Mouse (Mus musculus): Measurements from ENCODE around the gene Amy2a2. TPM values are rescaled to one million over a fixed set of nuclear protein-coding genes. Genes with fewer than 3 reads are reported as not detected.
"Not testable (repeated sequence)": the region's sequence is repeated elsewhere in the genome, so short reads cannot be mapped to it uniquely, and the experiment has no call there.

The Amy2a2 gene
- total RNA-seq (2021) = not detected
- polyA plus RNA-seq (2012; rRNA removed) = not detected in 2 replicates
- long read RNA-seq = 0 reads

GRCm38 (mm10) chr3:113356558-113356957 lies at the start of gene Amy2a2:
Gene Amy2a2, minus strand, starts transcription at chr3:113356658.
- DNase-seq; H3K36me3 ChIP-seq (ENCODE audit: control insufficient read depth, insufficient read depth, low read length); H3K27me3 ChIP-seq (ENCODE audit: control insufficient read depth, insufficient read depth, low read length); H3K79me2 ChIP-seq (replicated peaks; ENCODE audit: control insufficient read depth, insufficient read depth, low read length); H3K9ac ChIP-seq (ENCODE audit: low read depth, low read length); H3K4me3 ChIP-seq; H3K27ac ChIP-seq; H3K4me1 ChIP-seq (ENCODE audit: control insufficient read depth, insufficient read depth, low read length); intact Hi-C loops (cut with DNase I): not testable (repeated sequence)
- WGBS = no CpG with 5 or more reads among the region's 4 CpGs

- H3K36me3 ChIP-seq (ENCODE audit: control insufficient read depth, insufficient read depth, low read length); H3K9ac ChIP-seq (ENCODE audit: low read depth, low read length); H3K4me3 ChIP-seq; H3K27ac ChIP-seq; H3K27me3 ChIP-seq (ENCODE audit: control insufficient read depth, insufficient read depth, low read length); H3K4me1 ChIP-seq (ENCODE audit: control insufficient read depth, insufficient read depth, low read length); intact Hi-C loops (cut with DNase I); DNase-seq; H3K79me2 ChIP-seq (replicated peaks; ENCODE audit: control insufficient read depth, insufficient read depth, low read length): not testable (repeated sequence)
Measured at GRCm38 (mm10) chr3:113345484-113345883, 11.0 kb downstream of the Amy2a2 start.

- H3K79me2 ChIP-seq (replicated peaks; ENCODE audit: control insufficient read depth, insufficient read depth, low read length); DNase-seq; H3K9ac ChIP-seq (ENCODE audit: low read depth, low read length); H3K27ac ChIP-seq; H3K4me3 ChIP-seq; H3K36me3 ChIP-seq (ENCODE audit: control insufficient read depth, insufficient read depth, low read length); H3K4me1 ChIP-seq (ENCODE audit: control insufficient read depth, insufficient read depth, low read length); intact Hi-C loops (cut with DNase I); H3K27me3 ChIP-seq (ENCODE audit: control insufficient read depth, insufficient read depth, low read length): not testable (repeated sequence)
- WGBS = no CpG with 5 or more reads among the region's 4 CpGs
Measured at GRCm38 (mm10) chr3:113323952-113324351, 32.5 kb downstream of the Amy2a2 start, which contains the start of gene Amy2a3. Gene Amy2a3, minus strand, starts transcription at chr3:113324052.

GRCm38 (mm10) chr3:113312937-113313336 lies 43.5 kb downstream of the Amy2a2 start:
- intact Hi-C loops (cut with DNase I); H3K36me3 ChIP-seq (ENCODE audit: control insufficient read depth, insufficient read depth, low read length); H3K9ac ChIP-seq (ENCODE audit: low read depth, low read length); H3K4me3 ChIP-seq; H3K27ac ChIP-seq; H3K27me3 ChIP-seq (ENCODE audit: control insufficient read depth, insufficient read depth, low read length); DNase-seq; H3K79me2 ChIP-seq (replicated peaks; ENCODE audit: control insufficient read depth, insufficient read depth, low read length); H3K4me1 ChIP-seq (ENCODE audit: control insufficient read depth, insufficient read depth, low read length): not testable (repeated sequence)
- WGBS = no CpG with 5 or more reads among the region's 3 CpGs

Other genes with a start within 250 kb of the Amy2a2 start
- not detected for gene Amy2a5, start 97.8 kb downstream of the Amy2a2 start, total RNA-seq (2021)
- 0.15 TPM in 1 of 2 replicates, not detected in the other for gene Amy2a5, start 97.8 kb downstream of the Amy2a2 start, polyA plus RNA-seq (2012; rRNA removed)
- gene Amy2a4, start 65.2 kb downstream of the Amy2a2 start, total RNA-seq (2021) = not detected
- not detected in 2 replicates for gene Amy2a4, start 65.2 kb downstream of the Amy2a2 start, polyA plus RNA-seq (2012; rRNA removed)
- not detected for gene Amy2a3, start 32.6 kb downstream of the Amy2a2 start, total RNA-seq (2021)
- not detected in 2 replicates for gene Amy2a3, start 32.6 kb downstream of the Amy2a2 start, polyA plus RNA-seq (2012; rRNA removed)
- gene Amy2a1, start 175.8 kb upstream of the Amy2a2 start, total RNA-seq (2021) = not detected
- gene Amy2a1, start 175.8 kb upstream of the Amy2a2 start, polyA plus RNA-seq (2012; rRNA removed) = not detected in 2 replicates

Data from heart, adult 2 months (tissue).